Mouse (Mus musculus) testis, adult 2 months (tissue): ENCODE data around the gene Aldh18a1. TPM values are rescaled to one million over a fixed set of nuclear protein-coding genes. Genes with fewer than 3 reads are reported as not detected.

Experiments
- H3K27ac ChIP-seq: fragments of 200-500 bp; 2 replicates; pipeline ENCODE4 v1.5.1; 2012; ENCODE audit warnings: low read depth, low read length; ENCODE audit not compliant: control insufficient read depth, insufficient read depth
- H3K27me3 ChIP-seq: fragments of 200-500 bp; 2 replicates; pipeline ENCODE4 v1.6.1; 2012; ENCODE audit warnings: mild to moderate bottlenecking, low read length, moderate library complexity; ENCODE audit not compliant: control insufficient read depth, insufficient read depth
- H3K36me3 ChIP-seq: fragments of 200-500 bp; 2 replicates; pipeline ENCODE4 v1.6.1; 2012; ENCODE audit warnings: mild to moderate bottlenecking, low read length; ENCODE audit not compliant: control insufficient read depth, insufficient read depth
- H3K4me1 ChIP-seq: fragments of 200-500 bp; 2 replicates; pipeline ENCODE4 v1.6.1; 2012; ENCODE audit warnings: low read length; ENCODE audit not compliant: control insufficient read depth, insufficient read depth
- H3K4me3 ChIP-seq: fragments of 200-500 bp; 2 replicates; pipeline ENCODE4 v1.5.1; 2012; ENCODE audit warnings: low read depth, mild to moderate bottlenecking, low read length, moderate library complexity, mixed read lengths; ENCODE audit not compliant: control insufficient read depth
- CTCF ChIP-seq: fragments of 200-500 bp; IDR thresholded peaks from 2 replicates; pipeline ENCODE4 v1.5.1; 2012; ENCODE audit warnings: low read depth, mild to moderate bottlenecking, inconsistent platforms, low read length, moderate library complexity; ENCODE audit not compliant: control insufficient read depth, insufficient read depth, insufficient replicate concordance
- POLR2A ChIP-seq: fragments of 200-500 bp; IDR thresholded peaks from 2 replicates; pipeline ENCODE4 v1.6.1; 2012; ENCODE audit warnings: low read depth, mild to moderate bottlenecking, inconsistent platforms, low read length, moderate library complexity; ENCODE audit not compliant: control insufficient read depth
- polyA plus RNA-seq: library from polyadenylated mRNA; depleted of rRNA; stranded (reverse); fragments of >200 nt; gene quantifications from 2 replicates; pipeline ENCODE4 v1.2.3, GENCODE M21; 2012

Gene Aldh18a1
- polyA plus RNA-seq, 1 experiment: 4.8 TPM

DNA sequence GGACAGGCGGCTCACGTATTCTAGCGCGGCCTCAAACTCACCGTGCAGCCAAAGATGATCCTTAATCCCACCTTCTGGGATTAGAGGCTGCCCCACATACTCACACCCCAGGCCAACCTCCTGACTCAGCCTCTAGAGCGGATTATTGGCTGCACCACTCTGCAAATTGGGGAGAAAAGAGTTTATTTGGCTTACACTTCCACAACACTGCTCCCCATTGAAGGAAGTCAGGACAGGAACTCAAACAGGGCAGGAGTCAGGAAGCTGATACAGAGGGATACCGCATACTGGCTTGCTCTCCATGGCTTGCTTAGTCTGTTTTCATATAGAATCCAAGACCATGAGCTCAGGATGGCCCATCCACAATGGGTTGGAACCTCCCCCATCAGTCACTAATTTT lies 73.9 kb downstream of the Aldh18a1 start:
- Histone ChIP-seq H3K4me1 (peaks cover 17% of the 10 kb centered on the region), H3K36me3 (no peaks in the 10 kb centered on the region), H3K27me3 (no peaks in the 10 kb centered on the region), H3K27ac (no peak overlapping the region), H3K4me3 (no peak overlapping the region)
- TF ChIP-seq POLR2A (no peak), CTCF (no peak)

DNA sequence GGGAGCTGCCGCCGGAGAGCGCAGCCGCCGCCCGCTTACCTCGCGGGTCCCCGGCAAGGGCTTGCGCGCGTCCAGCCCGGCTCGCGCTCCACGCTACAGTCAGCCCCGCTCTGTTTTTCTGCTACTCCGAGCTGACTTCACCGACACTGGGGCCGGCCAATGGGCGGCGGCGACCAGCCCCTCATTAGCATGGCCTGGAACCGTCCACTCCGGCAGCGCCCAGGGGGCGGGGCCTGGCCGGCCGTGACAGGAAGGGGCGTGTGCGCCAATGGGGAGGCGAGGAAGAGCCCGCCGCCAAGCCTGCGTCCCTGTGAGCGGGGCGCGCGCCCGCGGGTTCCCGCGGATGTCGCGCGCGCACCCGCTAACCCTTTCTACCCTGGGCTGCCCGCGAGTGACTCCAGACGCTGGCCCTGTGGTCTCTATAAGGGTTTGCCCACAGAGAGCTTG lies 74.6 kb downstream of the Aldh18a1 start, which contains the start of gene Sorbs1:
Gene Sorbs1 (minus strand): TSS at position 148 of the 447 bp plus-strand sequence.
- H3K4me1 ChIP-seq: peaks cover 17% of the 10 kb centered on the region
- TF ChIP-seq CTCF (no peak), POLR2A (peak; percentile 86)
- no peak within 1 kb of the TSS for H3K27ac ChIP-seq
- H3K4me3 ChIP-seq: peak within 1 kb of the TSS; percentile 76
- no peaks in the 10 kb centered on the region for H3K36me3 ChIP-seq
- no peaks in the 10 kb centered on the region for H3K27me3 ChIP-seq

DNA sequence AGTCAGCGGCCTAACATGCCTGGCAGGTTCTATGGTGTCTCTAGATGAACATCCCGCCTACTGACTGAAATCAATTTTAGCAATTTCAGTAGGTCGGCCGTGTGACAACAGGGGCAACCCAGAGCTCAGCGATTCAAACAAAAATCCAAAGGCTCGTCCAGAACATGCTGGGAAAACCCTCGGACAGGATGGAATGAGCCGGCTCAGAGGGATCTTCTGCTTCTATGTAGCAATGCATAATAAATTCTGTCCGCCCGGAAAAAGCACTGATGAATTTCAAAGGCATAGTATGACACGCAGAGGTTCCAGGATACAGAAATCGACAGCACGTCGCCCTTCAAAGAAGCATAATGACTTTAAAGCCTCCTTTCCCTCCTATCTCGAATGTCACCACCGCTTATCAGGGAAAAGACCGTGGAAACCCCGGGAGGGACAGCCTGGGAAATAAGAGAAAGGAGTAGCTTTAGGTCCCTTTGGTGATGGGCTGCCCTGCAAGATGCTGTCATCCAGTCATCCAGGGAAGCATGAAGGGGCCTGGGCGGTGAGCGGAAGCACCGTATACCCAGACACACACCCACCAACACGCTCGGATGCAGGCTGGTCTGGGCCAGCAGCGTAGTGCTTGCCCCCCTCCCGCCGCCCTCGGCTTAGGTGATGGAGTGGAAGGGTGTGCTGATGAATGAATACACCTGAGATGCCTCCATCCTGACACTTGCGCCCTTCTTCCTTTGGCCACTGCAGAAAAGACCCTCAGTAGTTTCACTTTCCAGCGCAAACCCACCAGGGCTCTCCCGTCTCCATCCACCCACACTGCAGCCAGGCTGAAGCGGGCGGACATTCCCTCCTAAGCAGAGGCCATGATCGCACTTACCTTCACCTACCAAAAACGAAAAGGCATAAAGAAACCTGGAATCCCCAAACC lies 75.5 kb downstream of the Aldh18a1 start:
- Histone ChIP-seq H3K27me3 (no peaks in the 10 kb centered on the region), H3K36me3 (no peaks in the 10 kb centered on the region), H3K27ac (no peak overlapping the region), H3K4me1 (peaks cover 17% of the 10 kb centered on the region), H3K4me3 (peak overlapping the region; percentile 76)
- TF ChIP-seq CTCF (no peak), POLR2A (no peak)

DNA sequence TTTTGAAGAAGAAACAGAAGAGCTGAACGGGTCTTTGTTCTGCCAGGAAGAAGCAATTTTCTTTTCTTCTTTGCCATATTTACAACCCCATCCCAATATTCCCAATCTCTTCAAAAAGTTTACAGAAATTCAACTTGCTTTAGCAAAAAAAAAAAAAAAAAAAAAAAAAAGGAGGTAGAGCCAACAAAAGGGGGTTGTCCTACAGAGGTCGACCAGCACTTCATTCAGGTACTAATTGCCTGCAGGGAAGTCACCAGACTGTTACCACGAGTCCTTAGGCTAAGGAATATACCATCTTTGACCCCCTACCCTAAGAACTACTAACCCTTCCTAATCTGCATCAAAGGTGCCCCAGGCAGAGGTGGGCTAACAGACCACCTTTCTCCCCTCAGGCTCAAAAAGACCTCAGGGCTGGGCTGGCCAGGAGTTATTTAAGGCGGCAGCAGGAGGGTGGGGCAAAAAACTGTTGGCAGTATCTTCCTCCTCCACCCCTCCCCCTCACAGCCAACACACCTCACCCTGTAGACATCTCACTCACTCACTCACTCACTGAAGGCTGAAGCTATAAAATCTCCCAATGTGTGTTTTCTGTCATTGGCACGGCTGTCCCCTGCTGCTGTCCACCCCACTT lies 76.5 kb downstream of the Aldh18a1 start:
- peak overlapping the region; percentile 48 for H3K4me3 ChIP-seq
- H3K27me3 ChIP-seq: no peaks in the 10 kb centered on the region
- no peak overlapping the region for H3K27ac ChIP-seq
- H3K4me1 ChIP-seq: peaks cover 17% of the 10 kb centered on the region
- H3K36me3 ChIP-seq: no peaks in the 10 kb centered on the region
- TF ChIP-seq CTCF (no peak), POLR2A (no peak)

DNA sequence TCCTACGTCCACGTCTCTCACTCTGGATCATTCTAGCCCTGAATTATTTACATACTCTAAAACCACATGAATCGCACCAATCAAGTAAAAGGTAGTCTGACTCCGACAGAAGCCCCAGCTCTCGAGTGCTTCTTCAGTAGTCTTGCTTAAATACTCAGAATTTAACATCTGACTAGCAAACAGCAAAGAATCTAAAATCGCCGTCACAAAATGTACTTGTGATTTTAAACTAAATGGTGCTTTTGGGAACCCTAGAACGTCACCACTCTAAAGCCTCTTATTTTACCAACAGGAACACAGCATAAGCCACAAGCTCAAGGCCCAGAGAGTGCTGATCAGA lies 77.2 kb downstream of the Aldh18a1 start:
- H3K4me1 ChIP-seq: peaks cover 17% of the 10 kb centered on the region
- TF ChIP-seq POLR2A (no peak), CTCF (no peak)
- no peaks in the 10 kb centered on the region for H3K36me3 ChIP-seq
- no peak overlapping the region for H3K27ac ChIP-seq
- H3K27me3 ChIP-seq: no peaks in the 10 kb centered on the region
- no peak overlapping the region for H3K4me3 ChIP-seq

DNA sequence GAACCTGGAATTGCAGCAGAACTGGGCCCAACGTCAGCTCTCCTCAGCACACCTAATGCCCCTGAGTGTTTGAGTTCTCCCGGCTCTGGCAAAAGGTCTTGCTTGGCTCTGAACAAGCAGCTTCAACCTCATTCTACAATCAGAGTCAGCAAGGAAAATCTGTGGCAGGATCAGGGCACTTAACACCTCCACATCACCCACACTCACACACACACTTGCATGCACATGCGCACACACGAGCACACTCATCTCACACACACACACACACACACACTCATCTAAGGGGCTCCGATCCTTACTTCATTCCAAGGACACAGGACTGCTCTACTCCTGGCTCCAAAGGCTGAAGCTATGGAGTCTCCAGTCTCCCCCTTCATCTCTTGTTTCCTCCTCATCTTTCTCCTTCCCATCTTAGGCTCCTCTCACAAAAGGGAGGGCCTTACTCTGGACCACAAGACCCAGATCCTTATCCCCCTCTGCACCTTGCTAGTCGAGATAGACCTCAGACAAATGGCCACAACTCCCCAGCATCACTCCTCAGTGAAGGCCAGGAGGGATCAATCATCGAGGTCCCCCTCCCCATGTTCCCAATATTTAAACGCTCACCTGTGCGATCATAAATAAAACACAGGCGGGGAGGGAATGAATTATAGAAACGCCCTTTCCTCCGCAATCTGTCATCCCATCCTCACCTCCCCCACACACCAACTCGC lies 77.7 kb downstream of the Aldh18a1 start:
- Histone ChIP-seq H3K4me3 (no peak overlapping the region), H3K27me3 (no peaks in the 10 kb centered on the region), H3K27ac (no peak overlapping the region), H3K36me3 (no peaks in the 10 kb centered on the region), H3K4me1 (peaks cover 17% of the 10 kb centered on the region)
- TF ChIP-seq POLR2A (no peak), CTCF (no peak)

DNA sequence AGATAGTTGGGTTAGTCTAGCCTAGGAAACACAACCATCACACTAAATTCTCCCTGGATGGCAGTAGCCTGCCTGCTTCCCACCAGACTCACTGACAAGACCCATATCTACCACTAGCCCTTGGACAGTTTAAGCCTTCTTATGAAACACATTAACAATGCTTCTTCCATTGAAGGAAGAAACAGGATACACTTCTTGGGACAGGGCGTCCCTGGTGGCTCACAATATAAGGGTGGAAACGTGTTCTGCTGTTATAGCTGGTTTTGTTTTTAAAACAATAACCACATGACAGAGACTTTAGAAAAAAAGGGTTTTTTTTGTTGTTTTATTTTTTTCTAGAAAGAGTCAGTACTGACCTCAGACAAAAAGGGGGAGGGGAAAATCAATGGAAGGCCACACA lies 79.0 kb downstream of the Aldh18a1 start:
- H3K4me3 ChIP-seq: no peak overlapping the region
- H3K4me1 ChIP-seq: peaks cover 15% of the 10 kb centered on the region
- H3K27me3 ChIP-seq: no peaks in the 10 kb centered on the region
- no peak for TF ChIP-seq POLR2A
- no peak for TF ChIP-seq CTCF
- no peaks in the 10 kb centered on the region for H3K36me3 ChIP-seq
- H3K27ac ChIP-seq: peak overlapping the region; percentile 16; the same call in 1 of the 2 replicates
